Mouse (Mus musculus): ENCODE data around the gene Atg4d.
"Not testable (repeated sequence)": the region's sequence is repeated elsewhere in the genome, so short reads cannot be mapped to it uniquely, and the experiment has no call there.

- TF ChIP-seq MAFK (IDR thresholded peaks at IDR 0.05; ENCODE audit: insufficient read depth, low read depth, low read length); CHD2 (IDR thresholded peaks at IDR 0.05; ENCODE audit: low read depth, low read length); HCFC1 (IDR thresholded peaks at IDR 0.05; ENCODE audit: borderline replicate concordance, insufficient read depth, low read length); ZC3H11A (IDR thresholded peaks at IDR 0.05; ENCODE audit: borderline replicate concordance, low read depth, low read length); ZNF384 (IDR thresholded peaks at IDR 0.05; ENCODE audit: low read depth, low read length): not testable (repeated sequence)
Observed at GRCm38 (mm10) chr9:21223490-21223889, 41.6 kb upstream of the Atg4d start.

All from ES-E14 (cell line).